Mouse (Mus musculus): ENCODE results near the gene Olfr339.
"Not testable (repeated sequence)": the region's sequence is repeated elsewhere in the genome, so short reads cannot be mapped to it uniquely, and the experiment has no call there.

Gene Olfr339

DNA sequence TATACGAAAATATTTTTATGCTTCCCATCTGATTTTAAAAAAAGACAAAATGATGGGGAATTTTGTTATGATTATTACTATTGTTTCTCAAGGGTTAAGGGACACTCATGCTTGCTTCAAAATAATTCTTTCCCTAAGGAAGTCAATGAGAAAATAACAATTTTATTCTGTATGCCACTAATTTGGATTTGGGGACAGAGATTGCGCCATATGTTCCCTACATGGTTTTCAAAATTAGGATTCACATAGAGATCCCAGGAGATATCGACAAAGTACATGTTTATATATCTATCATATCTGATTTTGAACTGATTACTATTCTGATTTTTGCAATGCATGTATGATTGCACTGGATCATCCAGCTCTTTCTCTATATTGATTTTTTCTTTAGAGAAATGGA, at the start of gene Olfr339:
Gene Olfr339, plus strand, starts transcription at position 301 of the 400 bp plus-strand sequence.
- no peak for DNase-seq (ENCODE audit: low read depth in 1 of 2, low spot score in 2 of 2)

GRCm38 (mm10) chr2:36373219-36373618, 45.5 kb upstream of the Olfr339 start, which contains the start of gene Olfr338:
Gene Olfr338, plus strand, starts transcription at chr2:36373519.
- no peak for DNase-seq (ENCODE audit: low read depth in 1 of 2, low spot score in 2 of 2)

DNA sequence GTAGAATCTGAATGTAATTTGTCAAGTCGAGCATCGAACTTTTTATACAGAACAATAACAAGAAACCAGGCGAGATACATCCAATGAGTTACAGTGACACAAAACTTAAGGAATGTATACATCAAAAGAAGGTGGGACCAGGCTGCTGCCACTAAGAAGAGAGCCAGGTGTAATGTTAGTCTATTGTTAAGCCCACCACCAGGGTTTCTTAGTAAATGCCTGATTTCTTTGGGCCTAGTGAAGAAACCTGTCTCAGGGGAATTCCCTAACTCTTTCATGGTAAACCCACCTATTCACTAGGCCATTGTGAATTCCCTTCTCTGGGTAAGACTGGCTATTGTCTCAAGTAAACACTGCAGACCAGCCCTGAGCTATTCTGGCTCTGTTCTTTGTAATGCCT, 3.6 kb upstream of the Olfr339 start:
- not testable (repeated sequence) for DNase-seq (ENCODE audit: low read depth in 1 of 2, low spot score in 2 of 2)

- not testable (repeated sequence) for DNase-seq (ENCODE audit: low read depth in 1 of 2, low spot score in 2 of 2)
These were observed 3.2 kb upstream of the Olfr339 start for GRCm38 (mm10) chr2:36415591-36415990.

GRCm38 (mm10) chr2:36452287-36452686, 33.5 kb downstream of the Olfr339 start, which contains the start of gene Olfr340:
Gene Olfr340, plus strand, starts transcription at chr2:36452587.
- DNase-seq (ENCODE audit: low read depth in 1 of 2, low spot score in 2 of 2), result no peak

- no peak for DNase-seq (ENCODE audit: low read depth in 1 of 2, low spot score in 2 of 2)
These were observed 54.9 kb downstream of the Olfr339 start for GRCm38 (mm10) chr2:36473634-36474033.

Data from monocyte, adult 2 months (primary cell).